Mouse (Mus musculus) liver, embryonic 13.5 days (tissue): Measurements from ENCODE around the gene Ing5. TPM values are rescaled to one million over a fixed set of nuclear protein-coding genes. Genes with fewer than 3 reads are reported as not detected.

Experiments used
- ATAC-seq: fragments of 200-750 bp; cut with Nextera tagmentation; 2 replicates; pipeline ENCODE4 v1.8.0; 2017; ENCODE audit warnings: low read depth, mild to moderate bottlenecking, moderate number of reproducible peaks, moderate library complexity
- DNase-seq: peaks from one replicate; pipeline ENCODE4 v3.0.0; 2022
- H3K27ac ChIP-seq: fragments of 300-500 bp; sonication (generic); 2 replicates; pipeline ENCODE4 v1.5.1; 2015; ENCODE audit warnings: moderate library complexity, mild to moderate bottlenecking, inconsistent platforms
- H3K27me3 ChIP-seq: fragments of 300-500 bp; sonication (generic); 2 replicates; pipeline ENCODE4 v1.6.1; 2015; ENCODE audit warnings: mild to moderate bottlenecking, inconsistent platforms
- H3K36me3 ChIP-seq: fragments of 300-500 bp; sonication (generic); 2 replicates; pipeline ENCODE4 v1.6.1; 2015; ENCODE audit warnings: mild to moderate bottlenecking, inconsistent platforms
- H3K4me1 ChIP-seq: fragments of 300-500 bp; sonication (generic); replicated peaks from 2 replicates; pipeline ENCODE4 v1.6.1; 2015; ENCODE audit warnings: inconsistent platforms
- H3K4me2 ChIP-seq: fragments of 300-500 bp; sonication (generic); 2 replicates; pipeline ENCODE4 v1.6.1; 2015; ENCODE audit warnings: inconsistent platforms, mild to moderate bottlenecking, moderate library complexity
- H3K4me3 ChIP-seq: fragments of 300-500 bp; sonication (generic); replicated peaks from 2 replicates; pipeline ENCODE4 v1.5.1; 2015; ENCODE audit warnings: mild to moderate bottlenecking, inconsistent platforms
- H3K9ac ChIP-seq: fragments of 300-500 bp; sonication (generic); 2 replicates; pipeline ENCODE4 v1.6.1; 2015; ENCODE audit warnings: mild to moderate bottlenecking, inconsistent platforms
- H3K9me3 ChIP-seq: fragments of 300-500 bp; sonication (generic); replicated peaks from 2 replicates; pipeline ENCODE4 v1.6.1; 2016; ENCODE audit warnings: inconsistent platforms
- WGBS: fragments of 180-500 bp; shearing (Covaris S2); methylation state at CpG from one replicate; pipeline ENCODE4 v1.1.7; 2015; ENCODE audit not compliant: insufficient replicate concordance; 5-methylcytosine and 5-hydroxymethylcytosine counted together
- polyA plus RNA-seq: library from polyadenylated mRNA; unstranded; fragments of >200 nt; fragmentation: Nextera tagmentation; extraction: Ambion mirVana; gene quantifications from 2 replicates; pipeline ENCODE4 v1.2.1, GENCODE M21; 2015

Ing5 gene
- polyA plus RNA-seq, 1 experiment from 2014 or later: 12.3 TPM

GRCm38 (mm10) chr1:93786912-93787311 lies 16.9 kb upstream of the Ing5 start:
- DNase-seq (no peak), ATAC-seq (no peak)
- Histone ChIP-seq H3K27ac (no peak overlapping the region), H3K4me3 (no peak overlapping the region), H3K4me2 (no peak overlapping the region), H3K27me3 (no peaks in the 10 kb centered on the region), H3K9me3 (no peaks in the 10 kb centered on the region), H3K36me3 (peaks cover 99% of the 10 kb centered on the region), H3K4me1 (no peaks in the 10 kb centered on the region), H3K9ac (no peak overlapping the region)
- WGBS: 81% methylated on average over 2 of the region's 2 CpGs

- Histone ChIP-seq H3K27me3 (no peaks in the 10 kb centered on the region), H3K9me3 (no peaks in the 10 kb centered on the region), H3K4me1 (peaks cover 29% of the 10 kb centered on the region), H3K27ac (no peak overlapping the region), H3K4me2 (no peak overlapping the region), H3K36me3 (peaks cover 96% of the 10 kb centered on the region), H3K4me3 (no peak overlapping the region), H3K9ac (no peak overlapping the region)
- ATAC-seq (no peak), DNase-seq (no peak)
- WGBS: 85% methylated on average over 8 of the region's 8 CpGs
These were observed 9.2 kb upstream of the Ing5 start for GRCm38 (mm10) chr1:93794526-93794925.

GRCm38 (mm10) chr1:93795886-93796285 lies 7.9 kb upstream of the Ing5 start:
- H3K4me1 ChIP-seq: peaks cover 42% of the 10 kb centered on the region
- H3K36me3 ChIP-seq: peaks cover 97% of the 10 kb centered on the region
- 80% methylated on average over 8 of the region's 8 CpGs for WGBS
- ATAC-seq (no peak), DNase-seq (no peak)
- no peaks in the 10 kb centered on the region for H3K27me3 ChIP-seq
- no peaks in the 10 kb centered on the region for H3K9me3 ChIP-seq
- H3K9ac ChIP-seq: no peak overlapping the region
- no peak overlapping the region for H3K4me3 ChIP-seq
- no peak overlapping the region for H3K4me2 ChIP-seq
- H3K27ac ChIP-seq: no peak overlapping the region

- DNase-seq (no peak), ATAC-seq (no peak)
- H3K36me3 ChIP-seq: peaks cover 49% of the 10 kb centered on the region
- H3K9ac ChIP-seq: peak overlapping the region; percentile 90
- H3K9me3 ChIP-seq: no peaks in the 10 kb centered on the region
- H3K4me1 ChIP-seq: peaks cover 81% of the 10 kb centered on the region
- no peaks in the 10 kb centered on the region for H3K27me3 ChIP-seq
- H3K4me2 ChIP-seq: peak overlapping the region; percentile 98
- H3K27ac ChIP-seq: peak overlapping the region; percentile 98
- WGBS: 53% methylated on average over 21 of the region's 21 CpGs
- peak overlapping the region; percentile 90 for H3K4me3 ChIP-seq
These were observed 2.9 kb upstream of the Ing5 start for GRCm38 (mm10) chr1:93800670-93801503.

GRCm38 (mm10) chr1:93801741-93802238 lies 2.0 kb upstream of the Ing5 start, which contains the start of gene Dtymk:
TSS of gene Dtymk (minus strand) at chr1:93801934.
- Histone ChIP-seq H3K4me1 (peaks cover 87% of the 10 kb centered on the region), H3K27ac (peak within 1 kb of the TSS; percentile 98), H3K4me3 (peak within 1 kb of the TSS; percentile 90), H3K27me3 (no peaks in the 10 kb centered on the region), H3K9me3 (no peaks in the 10 kb centered on the region), H3K4me2 (peak within 1 kb of the TSS; percentile 98), H3K36me3 (peaks cover 51% of the 10 kb centered on the region), H3K9ac (peak within 1 kb of the TSS; percentile 90)
- peak; percentile 68 for ATAC-seq
- peak; percentile 93 for DNase-seq
- WGBS: under 1% methylated on average over 42 of the region's 42 CpGs

GRCm38 (mm10) chr1:93802771-93803170 lies 994 bp upstream of the Ing5 start:
- H3K4me3 ChIP-seq: peak overlapping the region; percentile 90
- WGBS: 47% methylated on average over 5 of the region's 5 CpGs
- no peak for DNase-seq

GRCm38 (mm10) chr1:93804818-93805217 lies 1.1 kb downstream of the Ing5 start:
- peaks cover 57% of the 10 kb centered on the region for H3K4me1 ChIP-seq
- peaks cover 45% of the 10 kb centered on the region for H3K36me3 ChIP-seq
- ATAC-seq (no peak), DNase-seq (no peak)
- no peaks in the 10 kb centered on the region for H3K27me3 ChIP-seq
- H3K4me3 ChIP-seq: peak overlapping the region; percentile 90
- peak overlapping the region; percentile 98 for H3K4me2 ChIP-seq
- H3K9ac ChIP-seq: peak overlapping the region; percentile 90
- WGBS: 39% methylated on average over 4 of the region's 4 CpGs
- peak overlapping the region; percentile 98 for H3K27ac ChIP-seq
- no peaks in the 10 kb centered on the region for H3K9me3 ChIP-seq

More at GRCm38 (mm10) chr1:93802771-93803170, 994 bp upstream of the Ing5 start:
- Histone ChIP-seq H3K27ac (peak overlapping the region; percentile 98), H3K36me3 (peaks cover 49% of the 10 kb centered on the region), H3K4me2 (peak overlapping the region; percentile 98), H3K9ac (peak overlapping the region; percentile 90), H3K9me3 (no peaks in the 10 kb centered on the region), H3K27me3 (no peaks in the 10 kb centered on the region), H3K4me1 (peaks cover 77% of the 10 kb centered on the region)
- ATAC-seq: no peak

- 39% methylated on average over 5 of the region's 5 CpGs for WGBS
- Histone ChIP-seq H3K27ac (peak overlapping the region; percentile 98), H3K36me3 (peaks cover 42% of the 10 kb centered on the region), H3K9ac (peak overlapping the region; percentile 90), H3K4me1 (peaks cover 51% of the 10 kb centered on the region), H3K9me3 (no peaks in the 10 kb centered on the region), H3K27me3 (no peaks in the 10 kb centered on the region), H3K4me2 (peak overlapping the region; percentile 98), H3K4me3 (peak overlapping the region; percentile 90)
- DNase-seq (peak; percentile 50), ATAC-seq (no peak)
These were observed 1.6 kb downstream of the Ing5 start for GRCm38 (mm10) chr1:93805221-93805951.

GRCm38 (mm10) chr1:93808871-93809270 lies 5.1 kb downstream of the Ing5 start:
- no peak for ATAC-seq
- H3K9me3 ChIP-seq: no peaks in the 10 kb centered on the region
- no peaks in the 10 kb centered on the region for H3K27me3 ChIP-seq
- H3K27ac ChIP-seq: no peak overlapping the region
- no peak overlapping the region for H3K4me2 ChIP-seq
- no peak overlapping the region for H3K4me3 ChIP-seq
- peaks cover 71% of the 10 kb centered on the region for H3K36me3 ChIP-seq
- no peak for DNase-seq
- H3K9ac ChIP-seq: no peak overlapping the region
- WGBS: 79% methylated on average over 4 of the region's 4 CpGs
- peaks cover 24% of the 10 kb centered on the region for H3K4me1 ChIP-seq

GRCm38 (mm10) chr1:93810011-93810410 lies 6.2 kb downstream of the Ing5 start:
- Histone ChIP-seq H3K27ac (no peak overlapping the region), H3K4me1 (peaks cover 16% of the 10 kb centered on the region), H3K36me3 (peaks cover 82% of the 10 kb centered on the region), H3K9me3 (no peaks in the 10 kb centered on the region), H3K4me3 (no peak overlapping the region), H3K4me2 (no peak overlapping the region), H3K27me3 (no peaks in the 10 kb centered on the region), H3K9ac (no peak overlapping the region)
- DNase-seq (no peak), ATAC-seq (no peak)
- WGBS: 88% methylated on average over 3 of the region's 3 CpGs

GRCm38 (mm10) chr1:93811495-93812039 lies 7.8 kb downstream of the Ing5 start:
- ATAC-seq: no peak
- H3K27ac ChIP-seq: no peak overlapping the region
- H3K27me3 ChIP-seq: no peaks in the 10 kb centered on the region
- H3K9ac ChIP-seq: no peak overlapping the region
- peaks cover 89% of the 10 kb centered on the region for H3K36me3 ChIP-seq
- WGBS: 74% methylated on average over 8 of the region's 8 CpGs
- H3K4me3 ChIP-seq: no peak overlapping the region
- no peaks in the 10 kb centered on the region for H3K9me3 ChIP-seq
- peaks cover under 1% of the 10 kb centered on the region; the same call in 1 of the 2 replicates for H3K4me1 ChIP-seq
- H3K4me2 ChIP-seq: no peak overlapping the region
- DNase-seq: no peak
